Mouse (Mus musculus): ENCODE data around the gene Nup98. TPM values are rescaled to one million over a fixed set of nuclear protein-coding genes. Genes with fewer than 3 reads are reported as not detected.

Gene Nup98
- polyA plus RNA-seq, 1 experiment from 2014 or later: 43.3 TPM

GRCm38 (mm10) chr7:102082816-102083215, 127.2 kb downstream of the Nup98 start, which contains the start of gene Trpc2:
Gene Trpc2, plus strand, starts transcription at chr7:102083116.
- Histone ChIP-seq H3K9ac (replicated peaks) (no peak within 1 kb of the TSS), H3K4me1 (no peaks in the 10 kb centered on the region), H3K4me2 (replicated peaks) (no peak within 1 kb of the TSS), H3K27ac (replicated peaks) (no peak within 1 kb of the TSS), H3K9me3 (no peaks in the 10 kb centered on the region), H3K36me3 (peaks cover 71% of the 10 kb centered on the region), H3K27me3 (no peaks in the 10 kb centered on the region), H3K4me3 (no peak within 1 kb of the TSS)
- WGBS: 86% methylated on average over 5 of the region's 5 CpGs
- no peak for ATAC-seq (ENCODE audit: low FRiP score, low read depth)

GRCm38 (mm10) chr7:102081784-102082183, 128.2 kb downstream of the Nup98 start:
- WGBS: 92% methylated on average over 5 of the region's 5 CpGs
- H3K4me3 ChIP-seq: no peak overlapping the region
- ATAC-seq (ENCODE audit: low FRiP score, low read depth): no peak
- H3K27ac ChIP-seq (replicated peaks): no peak overlapping the region
- no peaks in the 10 kb centered on the region for H3K9me3 ChIP-seq
- H3K4me1 ChIP-seq: no peaks in the 10 kb centered on the region
- H3K27me3 ChIP-seq: no peaks in the 10 kb centered on the region
- peaks cover 81% of the 10 kb centered on the region for H3K36me3 ChIP-seq
- H3K9ac ChIP-seq (replicated peaks): no peak overlapping the region
- no peak overlapping the region for H3K4me2 ChIP-seq (replicated peaks)

- no peaks in the 10 kb centered on the region for H3K4me1 ChIP-seq
- no peaks in the 10 kb centered on the region for H3K9me3 ChIP-seq
- peaks cover 83% of the 10 kb centered on the region for H3K36me3 ChIP-seq
- ATAC-seq (ENCODE audit: low FRiP score, low read depth): no peak
- WGBS: 96% methylated on average over 8 of the region's 8 CpGs
- H3K27me3 ChIP-seq: no peaks in the 10 kb centered on the region
- no peak overlapping the region for H3K4me2 ChIP-seq (replicated peaks)
- no peak overlapping the region for H3K9ac ChIP-seq (replicated peaks)
- no peak overlapping the region for H3K4me3 ChIP-seq
- H3K27ac ChIP-seq (replicated peaks): no peak overlapping the region
Measured at GRCm38 (mm10) chr7:102080311-102080710, 129.7 kb downstream of the Nup98 start.

- Histone ChIP-seq H3K9me3 (no peaks in the 10 kb centered on the region), H3K27me3 (no peaks in the 10 kb centered on the region), H3K36me3 (peaks cover 83% of the 10 kb centered on the region), H3K4me1 (no peaks in the 10 kb centered on the region), H3K9ac (replicated peaks) (no peak overlapping the region), H3K27ac (replicated peaks) (no peak overlapping the region), H3K4me3 (no peak overlapping the region), H3K4me2 (replicated peaks) (no peak overlapping the region)
- no peak for ATAC-seq (ENCODE audit: low FRiP score, low read depth)
- WGBS: 80% methylated on average over 7 of the region's 7 CpGs
Measured at GRCm38 (mm10) chr7:102078517-102078916, 131.5 kb downstream of the Nup98 start.

- H3K9me3 ChIP-seq: no peaks in the 10 kb centered on the region
- H3K9ac ChIP-seq (replicated peaks): no peak overlapping the region
- H3K4me2 ChIP-seq (replicated peaks): no peak overlapping the region
- no peaks in the 10 kb centered on the region for H3K4me1 ChIP-seq
- peaks cover 81% of the 10 kb centered on the region for H3K36me3 ChIP-seq
- no peak overlapping the region for H3K4me3 ChIP-seq
- 79% methylated on average over 7 of the region's 7 CpGs for WGBS
- H3K27ac ChIP-seq (replicated peaks): no peak overlapping the region
- no peaks in the 10 kb centered on the region for H3K27me3 ChIP-seq
- ATAC-seq (ENCODE audit: low FRiP score, low read depth): no peak
Measured at GRCm38 (mm10) chr7:102076714-102077296, 133.2 kb downstream of the Nup98 start.

Other genes starting within 250 kb of the Nup98 start
- 4.8 TPM in 2 replicates for gene Il18bp, start 191.5 kb downstream of the Nup98 start, polyA plus RNA-seq (2016; fragmentation: Nextera tagmentation; extraction: Ambion mirVana)
- 28.9 and 29.0 TPM in 2 replicates for gene Rnf121, start 144.7 kb downstream of the Nup98 start, polyA plus RNA-seq (2016; fragmentation: Nextera tagmentation; extraction: Ambion mirVana)
- 43.0 and 43.3 TPM in 2 replicates for gene Xndc1, start 144.7 kb downstream of the Nup98 start, polyA plus RNA-seq (2016; fragmentation: Nextera tagmentation; extraction: Ambion mirVana)
- gene Xntrpc, start 144.5 kb downstream of the Nup98 start, polyA plus RNA-seq (2016; fragmentation: Nextera tagmentation; extraction: Ambion mirVana): 1.3 and 2.2 TPM in 2 replicates
- 0.86 TPM in 1 of 2 replicates, not detected in the other for gene Trpc2, start 127.1 kb downstream of the Nup98 start, polyA plus RNA-seq (2016; fragmentation: Nextera tagmentation; extraction: Ambion mirVana)
- 0.42 and 0.46 TPM in 2 replicates for gene Art1, start 108.4 kb downstream of the Nup98 start, polyA plus RNA-seq (2016; fragmentation: Nextera tagmentation; extraction: Ambion mirVana)
- gene Art5, start 100.7 kb downstream of the Nup98 start, polyA plus RNA-seq (2016; fragmentation: Nextera tagmentation; extraction: Ambion mirVana): 0.65 and 1.2 TPM in 2 replicates
- gene Chrna10, start 93.3 kb downstream of the Nup98 start, polyA plus RNA-seq (2016; fragmentation: Nextera tagmentation; extraction: Ambion mirVana): not detected in 2 replicates
- 49.9 and 50.1 TPM in 2 replicates for gene Pgap2, start within 50 bp of the Nup98 start, polyA plus RNA-seq (2016; fragmentation: Nextera tagmentation; extraction: Ambion mirVana)
- 21.6 and 27.0 TPM in 2 replicates for gene Rhog, start 45.9 kb upstream of the Nup98 start, polyA plus RNA-seq (2016; fragmentation: Nextera tagmentation; extraction: Ambion mirVana)
- gene Stim1, start 57.6 kb upstream of the Nup98 start, polyA plus RNA-seq (2016; fragmentation: Nextera tagmentation; extraction: Ambion mirVana): 14.7 and 16.2 TPM in 2 replicates
- gene Rrm1, start 231.5 kb upstream of the Nup98 start, polyA plus RNA-seq (2016; fragmentation: Nextera tagmentation; extraction: Ambion mirVana): 166 and 169 TPM in 2 replicates

All from midbrain, embryonic 12.5 days (tissue).